ENCODE assay signal across 17 mouse cellular contexts in the genomic region with DNA sequence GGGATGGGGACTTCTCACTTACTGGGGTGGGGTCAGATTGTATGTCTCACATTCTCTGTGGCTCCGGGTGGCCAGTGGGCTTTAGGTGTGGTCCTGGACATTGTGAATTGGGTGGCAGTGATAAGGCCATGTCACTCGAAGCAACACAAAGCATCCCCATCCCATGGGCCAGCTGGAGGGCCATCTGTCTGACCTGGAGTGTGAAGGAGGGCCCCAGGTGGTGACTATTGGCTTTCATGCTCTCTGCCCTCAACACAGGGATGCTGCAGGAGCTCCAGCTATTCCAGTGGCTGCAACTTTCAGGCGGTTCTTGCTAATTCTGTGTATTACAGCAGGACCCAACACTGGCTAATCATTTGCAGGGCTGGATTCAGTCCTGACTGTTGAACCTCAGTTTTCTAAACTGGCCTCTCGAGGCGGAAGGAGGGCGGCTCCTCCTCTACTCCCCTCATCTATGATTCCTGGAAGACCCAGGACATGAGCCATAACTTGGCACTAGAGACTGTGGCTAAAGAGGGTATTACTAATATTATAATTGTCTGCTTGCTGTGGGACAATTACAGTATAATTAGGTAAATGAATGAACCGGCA.
DNase-seq lines count a peak whose midpoint lies in the region; ATAC-seq and TF ChIP-seq lines count a peak whose summit lies in the region.
"Had no signal": no experiment of that assay in that cellular context is flagged by ENCODE, and none has a peak within 500 bp of the region (broad histone marks: within the 10 kb centered on the region; RNA-seq: fewer than 3 reads in every experiment).

No protein-coding gene starts in this region.

- H3K27me3 ChIP-seq in hindbrain, embryonic 16.5 days (replicated peaks; ENCODE audit: control insufficient read depth, insufficient read depth, low read length), result no peaks in the 10 kb centered on the region
- no peaks in the 10 kb centered on the region for H3K27me3 ChIP-seq in hindbrain, embryonic 12.5 days
- H3K27me3 ChIP-seq in Patski, result peaks cover 8% of the 10 kb centered on the region
- no peaks in the 10 kb centered on the region for H3K27me3 ChIP-seq in forebrain, embryonic 16.5 days (replicated peaks; ENCODE audit: control insufficient read depth, insufficient read depth, low read length)
- H3K27me3 ChIP-seq: forebrain, embryonic 15.5 days had no signal

- H3K4me2 ChIP-seq in hindbrain, embryonic 16.5 days (ENCODE audit: low read length), result no peak overlapping the region
- no peak overlapping the region for H3K4me2 ChIP-seq in hindbrain, embryonic 12.5 days (replicated peaks)
- no peak overlapping the region for H3K4me2 ChIP-seq in forebrain, embryonic 16.5 days (ENCODE audit: low read length)
- H3K4me2 ChIP-seq: forebrain, embryonic 15.5 days; midbrain, embryonic 11.5 days had no signal

- H3K4me1 ChIP-seq in hindbrain, embryonic 16.5 days (ENCODE audit: control insufficient read depth, insufficient read depth, low read depth, low read length), result no peaks in the 10 kb centered on the region
- peaks cover 15% of the 10 kb centered on the region for H3K4me1 ChIP-seq in hindbrain, embryonic 12.5 days
- no peaks in the 10 kb centered on the region for H3K4me1 ChIP-seq in forebrain, embryonic 16.5 days (replicated peaks; ENCODE audit: control insufficient read depth, insufficient read depth, low read length)
- H3K4me1 ChIP-seq: forebrain, embryonic 15.5 days had no signal

- no peaks in the 10 kb centered on the region for H3K9me3 ChIP-seq in hindbrain, embryonic 16.5 days (ENCODE audit: control insufficient read depth, low read length)
- H3K9me3 ChIP-seq in hindbrain, embryonic 12.5 days (replicated peaks), result no peaks in the 10 kb centered on the region
- H3K9me3 ChIP-seq in forebrain, embryonic 16.5 days (ENCODE audit: control insufficient read depth, low read length), result no peaks in the 10 kb centered on the region
- H3K9me3 ChIP-seq: forebrain, embryonic 15.5 days had no signal

- peak; percentile 34; the same call in 1 of the 2 replicates for ATAC-seq in hindbrain, embryonic 16.5 days
- no peak for ATAC-seq in hindbrain, embryonic 12.5 days (ENCODE audit: low FRiP score)
- ATAC-seq in Patski, result no peak
- no peak for ATAC-seq in forebrain, embryonic 16.5 days
- ATAC-seq: forebrain, embryonic 15.5 days had no signal

- no peak overlapping the region for H3K9ac ChIP-seq in hindbrain, embryonic 16.5 days (ENCODE audit: low read depth, low read length)
- H3K9ac ChIP-seq in hindbrain, embryonic 12.5 days, result no peak overlapping the region
- no peak overlapping the region for H3K9ac ChIP-seq in forebrain, embryonic 16.5 days (replicated peaks; ENCODE audit: low read depth, low read length)
- H3K9ac ChIP-seq: forebrain, embryonic 15.5 days had no signal

- in situ Hi-C loops in Patski (cut with MboI; ENCODE audit: low pct_unique_long_range_greater_than_20kb), result no loop called here

- no peak for TF ChIP-seq CTCF in Patski (IDR thresholded peaks at IDR 0.05)

- H3K4me3 ChIP-seq in hindbrain, embryonic 16.5 days (ENCODE audit: low read length), result no peak overlapping the region
- H3K4me3 ChIP-seq in hindbrain, embryonic 12.5 days, result no peak overlapping the region
- H3K4me3 ChIP-seq in forebrain, embryonic 16.5 days (replicated peaks; ENCODE audit: low read length), result no peak overlapping the region
- H3K4me3 ChIP-seq: erythroblast, embryonic 14.5 days; forebrain, embryonic 15.5 days had no signal

- no peaks in the 10 kb centered on the region for H3K36me3 ChIP-seq in hindbrain, embryonic 16.5 days (ENCODE audit: control insufficient read depth, insufficient read depth, low read length)
- H3K36me3 ChIP-seq in hindbrain, embryonic 12.5 days, result no peaks in the 10 kb centered on the region
- no peaks in the 10 kb centered on the region for H3K36me3 ChIP-seq in forebrain, embryonic 16.5 days (ENCODE audit: control insufficient read depth, insufficient read depth)
- H3K36me3 ChIP-seq: forebrain, embryonic 15.5 days had no signal

- DNase-seq in cerebellum, postnatal 10 days, result peak; percentile 53 to 67
- DNase-seq in cerebellum, adult 11 months, result no peak
- DNase-seq in Patski (ENCODE audit: low read depth, low spot score), result peak; percentile 19
- DNase-seq in kidney, postnatal 36 days, result peak; percentile 42 to 59
- no peak for DNase-seq in thymus, postnatal 25 days
- DNase-seq: adrenal gland, adult 8-10 months; lung, adult 2 months; lung, postnatal 4 days; right cerebral cortex, postnatal 4 days; thymus, postnatal 36 days had no signal

- H3K27ac ChIP-seq in hindbrain, embryonic 16.5 days (ENCODE audit: low read depth, low read length), result no peak overlapping the region
- no peak overlapping the region; the same call in 1 of the 2 replicates for H3K27ac ChIP-seq in hindbrain, embryonic 12.5 days
- H3K27ac ChIP-seq in forebrain, embryonic 16.5 days (ENCODE audit: low read length), result no peak overlapping the region
- H3K27ac ChIP-seq: forebrain, embryonic 15.5 days; kidney, postnatal 0 days had no signal

- CTCF ChIA-PET in Patski (lab: Charles Lee), result no interaction called here

- POLR2A ChIA-PET in Patski (lab: Charles Lee), result no interaction called here

- WGBS in hindbrain, embryonic 16.5 days, result 42% methylated on average over 7 of the region's 7 CpGs
- 55% methylated on average over 7 of the region's 7 CpGs for WGBS in hindbrain, embryonic 12.5 days
- 69% methylated on average over 7 of the region's 7 CpGs for WGBS in forebrain, embryonic 16.5 days

Comparison
In these comparisons a context has a peak if more than half of its experiments do, and no peak if none do; other contexts are left out.
1. DNase-seq: peak in cerebellum, postnatal 10 days (2 of 2), Patski (single experiment) and kidney, postnatal 36 days (2 of 2); none in cerebellum, adult 11 months (single experiment) and thymus, postnatal 25 days (single experiment).